Mouse (Mus musculus) adrenal gland, postnatal 25 days (tissue): ENCODE results near the gene Ttc13. TPM values are rescaled to one million over a fixed set of nuclear protein-coding genes. Genes with fewer than 3 reads are reported as not detected.

Experiments used
- DNase-seq: peaks from one replicate; pipeline ENCODE4 v3.0.0; 2021; ENCODE audit warnings: mixed read lengths
- total RNA-seq: library from RNA; stranded (reverse); gene quantifications from 2 replicates; pipeline ENCODE4 v1.2.3, GENCODE M21; 2021

The Ttc13 gene
- total RNA-seq, 1 experiment from 2014 or later, result 44.7 TPM

- DNase-seq, result no peak
These were observed 17.4 kb downstream of the Ttc13 start for GRCm38 (mm10) chr8:124704376-124704775.

GRCm38 (mm10) chr8:124703526-124703925, 18.3 kb downstream of the Ttc13 start:
- DNase-seq, result no peak

- no peak for DNase-seq
These were observed 19.6 kb downstream of the Ttc13 start for GRCm38 (mm10) chr8:124702183-124702582.

GRCm38 (mm10) chr8:124701023-124701422, 20.8 kb downstream of the Ttc13 start:
- no peak for DNase-seq

GRCm38 (mm10) chr8:124700271-124700670, 21.5 kb downstream of the Ttc13 start:
- DNase-seq, result no peak

GRCm38 (mm10) chr8:124695424-124696100, 26.2 kb downstream of the Ttc13 start:
- no peak for DNase-seq

GRCm38 (mm10) chr8:124691706-124692105, 30.1 kb downstream of the Ttc13 start:
- DNase-seq, result no peak

GRCm38 (mm10) chr8:124688899-124689298, 32.9 kb downstream of the Ttc13 start:
- no peak for DNase-seq

- DNase-seq, result no peak
These were observed 39.6 kb downstream of the Ttc13 start for GRCm38 (mm10) chr8:124682218-124682617.

- DNase-seq, result no peak
These were observed 40.0 kb downstream of the Ttc13 start for GRCm38 (mm10) chr8:124681792-124682157.

- no peak for DNase-seq
These were observed 40.5 kb downstream of the Ttc13 start for GRCm38 (mm10) chr8:124681077-124681791.

- no peak for DNase-seq
These were observed 43.5 kb downstream of the Ttc13 start for GRCm38 (mm10) chr8:124678246-124678645.

GRCm38 (mm10) chr8:124677486-124677885, 44.3 kb downstream of the Ttc13 start:
- DNase-seq, result peak; percentile 78

- no peak for DNase-seq
These were observed 44.7 kb downstream of the Ttc13 start for GRCm38 (mm10) chr8:124677078-124677477.

- no peak for DNase-seq
These were observed 45.1 kb downstream of the Ttc13 start for GRCm38 (mm10) chr8:124676661-124677060.

- DNase-seq, result no peak
These were observed 49.4 kb downstream of the Ttc13 start for GRCm38 (mm10) chr8:124672345-124672744.

GRCm38 (mm10) chr8:124668798-124669197, 53.0 kb downstream of the Ttc13 start:
- DNase-seq, result peak; percentile 47

GRCm38 (mm10) chr8:124664414-124664813, 57.4 kb downstream of the Ttc13 start:
- DNase-seq, result no peak

- DNase-seq, result no peak
These were observed 57.9 kb downstream of the Ttc13 start for GRCm38 (mm10) chr8:124663874-124664230.

- DNase-seq, result peak; percentile 89
These were observed 58.5 kb downstream of the Ttc13 start, which contains the start of gene 2310022B05Rik for GRCm38 (mm10) chr8:124663112-124663873. Gene 2310022B05Rik, minus strand, starts transcription at chr8:124663369.

GRCm38 (mm10) chr8:124662446-124663111, 59.2 kb downstream of the Ttc13 start:
- peak; percentile 23 for DNase-seq

GRCm38 (mm10) chr8:124661781-124662180, 60.0 kb downstream of the Ttc13 start:
- DNase-seq, result no peak

- DNase-seq, result peak; percentile 89
These were observed 63.4 kb downstream of the Ttc13 start for GRCm38 (mm10) chr8:124658415-124658814.
